Mouse (Mus musculus) stomach, postnatal 0 days (tissue): ENCODE results near the gene Nup88.

Experiments
- CTCF ChIP-seq: IDR thresholded peaks from 2 replicates; pipeline ENCODE4 v1.5.1; 2016; ENCODE audit warnings: antibody characterized with exemption, low read depth, mild to moderate bottlenecking, moderate library complexity
- EP300 ChIP-seq: optimal IDR thresholded peaks from 2 replicates; pipeline ENCODE3; 2016; ENCODE audit warnings: antibody characterized with exemption

DNA sequence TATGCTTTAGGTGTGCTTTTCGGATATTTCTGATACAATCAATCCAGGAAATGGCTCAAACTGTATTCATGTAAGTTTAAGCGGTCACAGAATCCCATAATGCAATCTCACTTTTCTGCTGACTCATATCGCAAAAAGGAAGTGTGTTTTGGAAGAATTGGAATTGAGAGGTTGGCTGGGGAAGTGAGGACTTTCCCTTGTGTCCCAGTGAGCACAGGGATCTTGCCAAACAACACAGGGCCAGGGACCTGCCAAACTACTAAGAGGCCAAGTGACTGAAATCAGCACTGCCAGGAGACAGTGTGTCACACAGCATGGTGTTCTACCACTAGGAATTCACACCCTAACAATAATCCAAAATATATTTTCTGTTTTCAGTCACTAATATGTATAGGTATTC, 38.5 kb upstream of the Nup88 start:
- TF ChIP-seq EP300 (no peak), CTCF (no peak)
